Mouse (Mus musculus) liver, embryonic 16.5 days (tissue): ENCODE measurements at regions not wholly inside any gene's neighbourhood (a gene's known extent, or its start where the extent isn't known, plus 50 kb on each side); places are given as distances from the start of the nearest gene placed in this dataset.

Experiments used
- ATAC-seq: fragments of 200-750 bp; cut with Nextera tagmentation; 2 replicates; pipeline ENCODE4 v1.8.0; 2017; ENCODE audit warnings: low read depth, mild to moderate bottlenecking, moderate number of reproducible peaks, moderate library complexity
- H3K27ac ChIP-seq: fragments of 300-500 bp; sonication (generic); 2 replicates; pipeline ENCODE4 v1.5.1; 2014; ENCODE audit warnings: mild to moderate bottlenecking, low read length
- H3K27me3 ChIP-seq: fragments of 300-500 bp; sonication (generic); 2 replicates; pipeline ENCODE4 v1.6.1; 2014; ENCODE audit warnings: low read depth, low read length, mixed read lengths; ENCODE audit not compliant: control insufficient read depth, insufficient read depth
- H3K36me3 ChIP-seq: fragments of 300-500 bp; sonication (generic); 2 replicates; pipeline ENCODE4 v1.6.1; 2014; ENCODE audit warnings: mild to moderate bottlenecking; ENCODE audit not compliant: control insufficient read depth, insufficient read depth
- H3K4me1 ChIP-seq: fragments of 300-500 bp; sonication (generic); 2 replicates; pipeline ENCODE4 v1.6.1; 2014; ENCODE audit warnings: low read depth, low read length, mixed read lengths; ENCODE audit not compliant: control insufficient read depth
- H3K4me2 ChIP-seq: fragments of 300-500 bp; sonication (generic); 2 replicates; pipeline ENCODE4 v1.6.1; 2014; ENCODE audit warnings: low read depth, low read length, mixed read lengths
- H3K4me3 ChIP-seq: fragments of 300-500 bp; sonication (generic); 2 replicates; pipeline ENCODE4 v1.5.1; 2014; ENCODE audit warnings: low read depth, mild to moderate bottlenecking, low read length
- H3K9ac ChIP-seq: fragments of 300-500 bp; sonication (generic); 2 replicates; pipeline ENCODE4 v1.6.1; 2014; ENCODE audit warnings: low read depth, low read length
- H3K9me3 ChIP-seq: fragments of 300-500 bp; sonication (generic); replicated peaks from 2 replicates; pipeline ENCODE4 v1.6.1; 2016; ENCODE audit warnings: low read length; ENCODE audit not compliant: control insufficient read depth
- WGBS: fragments of 180-500 bp; shearing (Covaris S2); extraction: QIAGEN DNeasy Blood & Tissue Kit; methylation state at CpG from one replicate; pipeline ENCODE4 v1.1.7; 2014; ENCODE audit not compliant: insufficient replicate concordance; 5-methylcytosine and 5-hydroxymethylcytosine counted together

DNA sequence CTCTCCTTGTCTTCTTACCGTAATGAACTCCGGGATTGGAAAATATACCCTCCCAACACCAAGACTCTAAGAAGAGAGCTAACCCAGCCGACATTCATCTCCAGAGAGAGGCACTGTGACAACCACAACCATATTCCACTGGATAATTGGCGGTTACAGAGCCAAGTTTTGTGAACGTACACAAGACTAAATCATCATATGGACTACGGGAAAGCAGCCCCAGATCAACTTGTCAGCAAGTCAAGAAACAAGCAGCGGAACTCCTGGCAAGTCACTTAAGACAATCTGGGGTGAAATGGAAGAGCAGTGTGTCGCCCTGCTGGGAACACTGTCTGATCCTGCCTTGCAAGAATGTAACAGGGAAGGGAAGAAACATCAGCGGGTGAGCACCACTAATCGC is 52.6 kb upstream of the Bach2 start:
- no peak overlapping the region for H3K4me2 ChIP-seq
- no peak overlapping the region for H3K9ac ChIP-seq
- H3K9me3 ChIP-seq = no peaks in the 10 kb centered on the region
- H3K27ac ChIP-seq = no peak overlapping the region
- H3K4me1 ChIP-seq = no peaks in the 10 kb centered on the region
- H3K27me3 ChIP-seq = no peaks in the 10 kb centered on the region
- no peaks in the 10 kb centered on the region for H3K36me3 ChIP-seq
- WGBS = 80% methylated on average over 10 of the region's 10 CpGs
- no peak for ATAC-seq
- H3K4me3 ChIP-seq = no peak overlapping the region

DNA sequence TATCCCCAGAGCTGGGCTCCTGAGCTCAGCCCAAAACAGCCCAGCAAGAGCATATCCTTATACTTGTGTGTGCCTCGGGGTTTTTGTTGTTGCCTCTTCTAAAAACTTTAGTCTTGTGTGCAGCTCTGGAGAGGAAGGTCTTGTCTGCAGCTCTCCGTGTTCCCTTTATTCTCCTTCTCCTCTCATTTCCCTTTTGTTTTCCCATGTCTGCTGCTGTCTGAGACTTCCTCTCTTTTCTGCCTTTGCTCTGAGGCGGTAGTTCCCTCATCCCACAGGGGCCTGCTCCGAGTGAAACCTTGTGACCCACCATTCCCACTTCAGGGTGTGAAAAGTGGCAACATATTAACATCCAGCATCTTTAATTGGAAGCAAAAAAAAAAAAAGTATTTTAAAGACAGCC is 51.5 kb upstream of the Bach2 start:
- Histone ChIP-seq H3K27ac (no peak overlapping the region), H3K36me3 (no peaks in the 10 kb centered on the region), H3K9ac (no peak overlapping the region), H3K4me2 (no peak overlapping the region), H3K27me3 (no peaks in the 10 kb centered on the region), H3K4me3 (no peak overlapping the region), H3K9me3 (no peaks in the 10 kb centered on the region), H3K4me1 (no peaks in the 10 kb centered on the region)
- ATAC-seq = no peak
- WGBS = 32% methylated on average over 4 of the region's 4 CpGs

DNA sequence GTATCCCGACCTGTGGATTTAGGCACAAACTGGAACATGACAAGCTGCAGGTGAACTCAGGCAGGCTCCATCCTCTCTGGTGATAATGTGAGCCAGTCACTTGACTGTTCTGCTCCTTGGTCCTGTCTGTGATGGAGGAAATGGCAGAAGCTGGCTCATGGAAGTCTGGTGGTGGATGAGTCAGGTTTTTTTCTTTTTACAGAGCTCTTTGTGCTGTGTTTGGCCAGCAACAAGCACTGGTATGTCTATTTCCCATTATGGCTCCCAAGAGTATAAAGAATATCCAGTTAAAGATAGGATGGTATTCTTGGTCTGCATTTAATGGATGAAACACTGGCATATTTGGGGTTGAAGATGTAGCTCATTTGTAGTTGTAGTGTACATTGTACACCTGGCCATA is 50.5 kb upstream of the Bach2 start:
- H3K9ac ChIP-seq = no peak overlapping the region
- no peaks in the 10 kb centered on the region for H3K36me3 ChIP-seq
- no peak overlapping the region for H3K4me3 ChIP-seq
- 54% methylated on average over 1 of the region's 1 CpGs for WGBS
- no peak for ATAC-seq
- H3K4me2 ChIP-seq = no peak overlapping the region
- no peaks in the 10 kb centered on the region for H3K9me3 ChIP-seq
- no peak overlapping the region for H3K27ac ChIP-seq
- no peaks in the 10 kb centered on the region for H3K27me3 ChIP-seq
- no peaks in the 10 kb centered on the region for H3K4me1 ChIP-seq

DNA sequence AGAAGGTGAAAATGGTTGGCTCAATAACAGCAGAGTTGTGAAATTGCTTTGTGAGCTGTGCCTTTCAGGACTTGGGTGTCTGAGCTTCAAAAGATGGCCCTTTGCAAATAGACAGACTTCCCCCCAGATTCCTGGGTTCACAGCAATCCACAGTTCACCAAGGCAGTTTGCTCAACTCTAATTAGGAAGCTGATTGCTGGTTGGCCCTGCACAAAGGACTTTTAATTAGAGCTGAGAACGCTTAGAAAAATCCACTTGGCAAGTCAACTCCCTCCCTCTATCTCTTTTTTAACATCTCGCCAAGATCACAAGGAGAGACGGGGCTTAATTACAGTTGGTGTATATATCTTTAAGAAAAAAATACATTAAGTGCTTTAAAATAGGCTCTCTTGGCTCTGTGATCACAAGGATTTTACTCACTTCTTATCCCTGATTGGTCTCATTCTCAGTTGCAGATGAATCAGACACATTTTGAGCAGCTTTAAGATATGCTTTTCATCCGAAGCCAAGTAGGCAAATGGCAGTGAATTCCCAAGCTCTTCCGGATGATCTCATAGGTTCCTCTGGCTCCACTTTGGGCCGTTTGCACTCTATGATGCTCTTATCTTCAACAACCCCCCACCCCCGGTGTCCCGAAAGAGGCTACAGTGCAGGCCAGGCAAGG is 49.7 kb upstream of the Bach2 start:
- ATAC-seq = no peak
- WGBS = 53% methylated on average over 8 of the region's 8 CpGs
- no peaks in the 10 kb centered on the region for H3K36me3 ChIP-seq

More for the DNA sequence above, 49.7 kb upstream of the Bach2 start:
- Histone ChIP-seq H3K27ac (no peak overlapping the region), H3K9me3 (no peaks in the 10 kb centered on the region), H3K4me1 (no peaks in the 10 kb centered on the region), H3K27me3 (no peaks in the 10 kb centered on the region), H3K4me3 (no peak overlapping the region), H3K4me2 (no peak overlapping the region), H3K9ac (no peak overlapping the region)
